ENCODE assay signal across 17 mouse cellular contexts in the genomic region with DNA sequence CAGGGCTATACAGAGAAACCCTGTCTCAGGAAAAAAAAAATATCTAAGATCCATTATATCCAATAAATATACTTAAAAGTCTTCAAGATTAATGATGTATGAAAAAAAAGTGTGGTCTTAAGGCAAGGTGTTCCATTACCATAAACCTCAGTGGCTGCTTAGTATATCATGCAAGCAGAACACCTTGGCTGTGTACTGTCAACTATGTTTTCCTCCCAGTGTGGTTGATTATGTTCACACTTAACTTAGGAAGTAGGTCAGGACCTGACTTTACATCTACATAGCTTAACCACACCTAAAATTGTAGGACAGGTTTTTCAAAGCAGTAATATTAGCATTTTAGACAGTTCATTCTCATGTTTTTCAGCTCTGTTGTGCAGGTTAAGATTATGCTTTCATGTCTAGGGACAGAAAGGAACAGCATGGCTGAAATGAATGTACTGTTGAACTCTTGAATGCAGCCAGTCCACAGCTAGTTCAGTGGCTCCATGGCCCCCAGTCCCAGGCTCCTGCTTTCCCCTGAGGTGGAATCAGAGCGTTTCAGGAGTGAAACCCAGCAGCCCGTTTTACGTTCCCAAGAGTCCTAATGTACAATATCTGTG. TPM values are rescaled to one million over a fixed set of nuclear protein-coding genes. Genes with fewer than 3 reads are reported as not detected.
DNase-seq lines count a peak whose midpoint lies in the region; ATAC-seq lines count a peak whose summit lies in the region.
"Had no signal": no experiment of that assay in that cellular context is flagged by ENCODE, and none has a peak within 500 bp of the region (broad histone marks: within the 10 kb centered on the region; RNA-seq: fewer than 3 reads in every experiment).

No protein-coding gene starts in this region.

- DNase-seq in heart, adult 11 months = peak; percentile 83
- DNase-seq in heart, postnatal 25 days (ENCODE audit: low spot score) = no peak
- DNase-seq in urinary bladder, postnatal 4 days (ENCODE audit: low spot score in 2 of 2) = no peak
- DNase-seq in kidney, postnatal 4 days = no peak
- DNase-seq in layer of hippocampus, postnatal 36 days = no peak
- DNase-seq: adrenal gland, postnatal 14 days; cerebellum, adult 18-20 months; cerebellum, adult 9-11 months; forebrain, postnatal 0 days; gastrocnemius, postnatal 14 days; heart, postnatal 10 days had no signal

- intact Hi-C loops in heart, postnatal 25 days (cut with DNase I) = no loop called here

- ATAC-seq in common myeloid progenitor, adult 5-6 weeks (replicated peaks; ENCODE audit: low read depth, poor library complexity, severe bottlenecking) = peak; percentile 43
- 0 out of 2 replicates have a peak, but pooled peaks have one; percentile 18 for ATAC-seq in megakaryocyte progenitor cell, adult 5-6 weeks (replicated peaks; ENCODE audit: poor library complexity)
- ATAC-seq: forebrain, embryonic 13.5 days; forebrain, postnatal 0 days; hindbrain, postnatal 0 days; intestine, embryonic 15.5 days had no signal

RNA-seq across cellular contexts. Expression of a gene that starts 31.2 kb away (rescaled TPM):
- total RNA-seq in heart, postnatal 25 days (2021) = under 1 TPM; 0.31 to 0.49 TPM
- 144 and 157 TPM in 2 replicates for total RNA-seq in common myeloid progenitor, adult 5-6 weeks (2017)
- 76.0 and 76.5 TPM in 2 replicates for total RNA-seq in megakaryocyte progenitor cell, adult 5-6 weeks (2015)
- 83.2 and 90.0 TPM in 2 replicates for total RNA-seq in megakaryocyte progenitor cell, adult 5-6 weeks (2017)
- total RNA-seq in layer of hippocampus, postnatal 36 days (2021) = 1 to 10 TPM in 1 of 2 experiments, under 1 TPM in 1; 0.53 to 1.1 TPM

RNA-seq across cellular contexts. Expression of a gene that starts 33.7 kb away (rescaled TPM):
- total RNA-seq in heart, postnatal 25 days (2021) = not detected
- total RNA-seq in common myeloid progenitor, adult 5-6 weeks (2017) = not detected in 2 replicates
- 0.15 and 0.30 TPM in 2 replicates for total RNA-seq in megakaryocyte progenitor cell, adult 5-6 weeks (2015)
- 0.24 TPM in 1 of 2 replicates, not detected in the other for total RNA-seq in megakaryocyte progenitor cell, adult 5-6 weeks (2017)
- total RNA-seq in layer of hippocampus, postnatal 36 days (2021) = not detected
- total RNA-seq: adrenal gland, postnatal 14 days; forebrain, postnatal 0 days; gastrocnemius, adult 18-20 months; gastrocnemius, postnatal 14 days; heart, postnatal 10 days; hindbrain, postnatal 0 days had no signal

RNA-seq across cellular contexts. Expression of a gene that starts 34.7 kb away (rescaled TPM):
- 100 to 1,000 TPM; 152 to 167 TPM for total RNA-seq in heart, postnatal 25 days (2021)
- 166 and 172 TPM in 2 replicates for total RNA-seq in common myeloid progenitor, adult 5-6 weeks (2017)
- total RNA-seq in megakaryocyte progenitor cell, adult 5-6 weeks (2015) = 69.5 and 79.9 TPM in 2 replicates
- total RNA-seq in megakaryocyte progenitor cell, adult 5-6 weeks (2017) = 134 and 138 TPM in 2 replicates
- total RNA-seq in layer of hippocampus, postnatal 36 days (2021) = 100 to 1,000 TPM; 115 to 122 TPM

RNA-seq across cellular contexts. Expression of a gene that starts 57.0 kb away (rescaled TPM):
- total RNA-seq in heart, postnatal 25 days (2021) = 10 to 100 TPM; 27.9 to 28.7 TPM
- total RNA-seq in common myeloid progenitor, adult 5-6 weeks (2017) = 22.2 and 25.9 TPM in 2 replicates
- 8.8 and 14.8 TPM in 2 replicates for total RNA-seq in megakaryocyte progenitor cell, adult 5-6 weeks (2015)
- total RNA-seq in megakaryocyte progenitor cell, adult 5-6 weeks (2017) = 27.0 and 28.1 TPM in 2 replicates
- 10 to 100 TPM; 74.8 to 80.4 TPM for total RNA-seq in layer of hippocampus, postnatal 36 days (2021)

RNA-seq across cellular contexts. Expression of a gene that starts 57.1 kb away (rescaled TPM):
- total RNA-seq in heart, postnatal 25 days (2021) = 10 to 100 TPM; 61.9 to 62.3 TPM
- 21.1 and 36.1 TPM in 2 replicates for total RNA-seq in common myeloid progenitor, adult 5-6 weeks (2017)
- total RNA-seq in megakaryocyte progenitor cell, adult 5-6 weeks (2015) = 29.8 and 36.6 TPM in 2 replicates
- 21.8 and 30.3 TPM in 2 replicates for total RNA-seq in megakaryocyte progenitor cell, adult 5-6 weeks (2017)
- 10 to 100 TPM; 75.7 to 80.4 TPM for total RNA-seq in layer of hippocampus, postnatal 36 days (2021)

Comparison
In these comparisons a context has a peak if more than half of its experiments do, and no peak if none do; other contexts are left out.
1. RNA of a gene that starts 31.2 kb away (total RNA-seq): 144 to 157 TPM in common myeloid progenitor, adult 5-6 weeks and 76.0 to 90.0 TPM in megakaryocyte progenitor cell, adult 5-6 weeks; 0.53 to 1.1 TPM in layer of hippocampus, postnatal 36 days and 0.31 to 0.49 TPM in heart, postnatal 25 days; every median in the first group is over 10 times any median in the second.